Mouse (Mus musculus) spleen, adult 12 weeks (tissue): Measurements from ENCODE around the gene Prss46.

Experiments used
- DNase-seq: peaks from one replicate; pipeline ENCODE4 v3.0.0; 2022; ENCODE audit warnings: low spot score

Gene Prss46

DNA sequence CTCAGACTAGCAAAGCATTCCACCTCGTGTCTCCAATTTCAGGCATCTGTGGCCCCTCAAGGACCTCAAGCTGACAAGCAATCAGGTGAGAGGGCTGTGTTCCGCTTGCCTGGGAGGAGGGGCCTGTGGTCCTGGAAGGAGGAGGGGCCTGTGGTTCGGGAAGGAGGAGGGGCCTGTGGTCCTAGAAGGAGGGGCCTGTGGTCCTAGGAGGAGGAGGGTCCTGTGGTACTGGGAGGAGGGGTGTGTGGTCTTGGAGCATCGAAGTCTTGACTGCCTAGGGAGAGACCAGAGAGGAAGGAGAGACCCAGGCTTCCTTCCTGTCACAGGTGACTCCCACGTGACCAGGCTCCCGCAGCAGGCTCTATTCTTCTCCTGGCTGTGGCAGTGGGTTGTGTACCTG, 52.3 kb downstream of the Prss46 start:
- no peak for DNase-seq

- DNase-seq, result no peak
Measured at GRCm38 (mm10) chr9:110899451-110900008, 55.2 kb downstream of the Prss46 start.

GRCm38 (mm10) chr9:110901204-110901603, 56.9 kb downstream of the Prss46 start:
- no peak for DNase-seq

DNA sequence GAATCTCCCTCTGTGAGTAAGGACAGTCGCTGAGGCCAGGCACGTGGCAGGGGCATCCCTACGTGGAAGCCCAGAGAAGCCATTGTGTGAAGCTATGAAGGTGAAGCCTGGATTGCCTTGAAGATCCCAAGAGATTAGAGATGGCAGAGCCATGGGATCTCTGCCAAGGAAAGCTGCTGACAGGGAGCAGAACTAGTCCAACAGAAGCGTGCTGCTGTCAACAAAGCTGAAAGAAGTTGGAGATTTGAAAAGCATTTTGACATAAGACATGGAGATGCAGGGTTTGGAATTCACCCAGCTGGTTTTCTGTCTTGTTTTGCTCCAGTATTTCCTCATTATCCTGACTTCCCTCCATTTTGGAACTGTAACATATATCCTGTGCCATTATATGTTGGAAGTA, 58.0 kb downstream of the Prss46 start:
- DNase-seq, result no peak
